Mouse (Mus musculus): ENCODE data around the gene Anks1b. TPM values are rescaled to one million over a fixed set of nuclear protein-coding genes. Genes with fewer than 3 reads are reported as not detected.

Anks1b gene
- total and polyA plus RNA-seq, 2 experiments from 2014 or later, result 105 to 342 TPM

- ATAC-seq (ENCODE audit: low FRiP score) (no peak), DNase-seq (ENCODE audit: low spot score) (no peak)
- Histone ChIP-seq H3K27me3 (ENCODE audit: insufficient read depth, low read length) (no peaks in the 10 kb centered on the region), H3K4me3 (ENCODE audit: low read depth, low read length) (no peak overlapping the region), H3K36me3 (ENCODE audit: insufficient read depth, low read length) (no peaks in the 10 kb centered on the region), H3K4me2 (ENCODE audit: low read depth, low read length, poor library complexity, severe bottlenecking) (no peak overlapping the region), H3K9me3 (ENCODE audit: low read length) (no peaks in the 10 kb centered on the region), H3K4me1 (ENCODE audit: insufficient read depth, low read length) (no peaks in the 10 kb centered on the region), H3K9ac (replicated peaks; ENCODE audit: low read length, poor library complexity, severe bottlenecking) (no peak overlapping the region), H3K27ac (ENCODE audit: low read depth, low read length) (no peak overlapping the region)
- TF ChIP-seq CTCF (IDR thresholded peaks at IDR 0.05), result no peak
- WGBS, result 91% methylated on average over 6 of the region's 6 CpGs
These were observed 336.7 kb downstream of the Anks1b start for GRCm38 (mm10) chr10:90210044-90210443.

- DNase-seq (ENCODE audit: low spot score), result no peak
- Histone ChIP-seq H3K4me2 (ENCODE audit: low read depth, low read length, poor library complexity, severe bottlenecking) (no peak overlapping the region), H3K9ac (replicated peaks; ENCODE audit: low read length, poor library complexity, severe bottlenecking) (no peak overlapping the region), H3K4me1 (ENCODE audit: insufficient read depth, low read length) (no peaks in the 10 kb centered on the region), H3K27ac (ENCODE audit: low read depth, low read length) (no peak overlapping the region), H3K36me3 (ENCODE audit: insufficient read depth, low read length) (no peaks in the 10 kb centered on the region), H3K27me3 (ENCODE audit: insufficient read depth, low read length) (no peaks in the 10 kb centered on the region), H3K4me3 (ENCODE audit: low read depth, low read length) (no peak overlapping the region), H3K9me3 (ENCODE audit: low read length) (no peaks in the 10 kb centered on the region)
- WGBS, result 68% methylated on average over 3 of the region's 3 CpGs
- no peak for ATAC-seq (ENCODE audit: low FRiP score)
- no peak for TF ChIP-seq CTCF (IDR thresholded peaks at IDR 0.05)
These were observed 347.2 kb downstream of the Anks1b start for GRCm38 (mm10) chr10:90220470-90220869.

- no peak for DNase-seq (ENCODE audit: low spot score)
- ATAC-seq (ENCODE audit: low FRiP score), result no peak
These were observed 349.6 kb downstream of the Anks1b start for GRCm38 (mm10) chr10:90222793-90223495.

GRCm38 (mm10) chr10:90235273-90235672 is 362.0 kb downstream of the Anks1b start:
- TF ChIP-seq CTCF (IDR thresholded peaks at IDR 0.05), result peak; percentile 44
- no peak overlapping the region for H3K4me2 ChIP-seq (ENCODE audit: low read depth, low read length, poor library complexity, severe bottlenecking)
- ATAC-seq (ENCODE audit: low FRiP score) (no peak), DNase-seq (ENCODE audit: low spot score) (no peak)
- 82% methylated on average over 3 of the region's 3 CpGs for WGBS
- no peak overlapping the region for H3K27ac ChIP-seq (ENCODE audit: low read depth, low read length)
- no peaks in the 10 kb centered on the region for H3K36me3 ChIP-seq (ENCODE audit: insufficient read depth, low read length)
- H3K9me3 ChIP-seq (ENCODE audit: low read length), result no peaks in the 10 kb centered on the region
- H3K4me3 ChIP-seq (ENCODE audit: low read depth, low read length), result no peak overlapping the region
- no peak overlapping the region for H3K9ac ChIP-seq (replicated peaks; ENCODE audit: low read length, poor library complexity, severe bottlenecking)
- H3K27me3 ChIP-seq (ENCODE audit: insufficient read depth, low read length), result no peaks in the 10 kb centered on the region
- H3K4me1 ChIP-seq (ENCODE audit: insufficient read depth, low read length), result no peaks in the 10 kb centered on the region

More at GRCm38 (mm10) chr10:90222793-90223495, 349.6 kb downstream of the Anks1b start:
- no peak overlapping the region for H3K4me3 ChIP-seq (ENCODE audit: low read depth, low read length)
- TF ChIP-seq CTCF (IDR thresholded peaks at IDR 0.05), result no peak
- H3K36me3 ChIP-seq (ENCODE audit: insufficient read depth, low read length), result no peaks in the 10 kb centered on the region
- 84% methylated on average over 3 of the region's 3 CpGs for WGBS
- no peak overlapping the region for H3K4me2 ChIP-seq (ENCODE audit: low read depth, low read length, poor library complexity, severe bottlenecking)
- no peaks in the 10 kb centered on the region for H3K27me3 ChIP-seq (ENCODE audit: insufficient read depth, low read length)
- no peaks in the 10 kb centered on the region for H3K9me3 ChIP-seq (ENCODE audit: low read length)
- no peaks in the 10 kb centered on the region for H3K4me1 ChIP-seq (ENCODE audit: insufficient read depth, low read length)
- H3K9ac ChIP-seq (replicated peaks; ENCODE audit: low read length, poor library complexity, severe bottlenecking), result no peak overlapping the region
- H3K27ac ChIP-seq (ENCODE audit: low read depth, low read length), result no peak overlapping the region

- ATAC-seq (ENCODE audit: low FRiP score), result no peak
- 96% methylated on average over 3 of the region's 3 CpGs for WGBS
- H3K36me3 ChIP-seq (ENCODE audit: insufficient read depth, low read length), result no peaks in the 10 kb centered on the region
- H3K4me1 ChIP-seq (ENCODE audit: insufficient read depth, low read length), result no peaks in the 10 kb centered on the region
- no peak overlapping the region for H3K4me3 ChIP-seq (ENCODE audit: low read depth, low read length)
- H3K27me3 ChIP-seq (ENCODE audit: insufficient read depth, low read length), result no peaks in the 10 kb centered on the region
- no peak for TF ChIP-seq CTCF (IDR thresholded peaks at IDR 0.05)
- no peak for DNase-seq (ENCODE audit: low spot score)
- no peaks in the 10 kb centered on the region for H3K9me3 ChIP-seq (ENCODE audit: low read length)
- no peak overlapping the region for H3K27ac ChIP-seq (ENCODE audit: low read depth, low read length)
- H3K4me2 ChIP-seq (ENCODE audit: low read depth, low read length, poor library complexity, severe bottlenecking), result no peak overlapping the region
- no peak overlapping the region for H3K9ac ChIP-seq (replicated peaks; ENCODE audit: low read length, poor library complexity, severe bottlenecking)
These were observed 364.0 kb downstream of the Anks1b start for GRCm38 (mm10) chr10:90237290-90237689.

- 50% methylated on average over 3 of the region's 3 CpGs for WGBS
- Histone ChIP-seq H3K4me3 (ENCODE audit: low read depth, low read length) (no peak overlapping the region), H3K27me3 (ENCODE audit: insufficient read depth, low read length) (no peaks in the 10 kb centered on the region), H3K4me1 (ENCODE audit: insufficient read depth, low read length) (no peaks in the 10 kb centered on the region), H3K9me3 (ENCODE audit: low read length) (no peaks in the 10 kb centered on the region), H3K36me3 (ENCODE audit: insufficient read depth, low read length) (no peaks in the 10 kb centered on the region), H3K27ac (ENCODE audit: low read depth, low read length) (no peak overlapping the region), H3K4me2 (ENCODE audit: low read depth, low read length, poor library complexity, severe bottlenecking) (no peak overlapping the region), H3K9ac (replicated peaks; ENCODE audit: low read length, poor library complexity, severe bottlenecking) (no peak overlapping the region)
- no peak for DNase-seq (ENCODE audit: low spot score)
- no peak for ATAC-seq (ENCODE audit: low FRiP score)
- TF ChIP-seq CTCF (IDR thresholded peaks at IDR 0.05), result no peak
These were observed 385.8 kb downstream of the Anks1b start for GRCm38 (mm10) chr10:90258944-90259714.

Measured in midbrain, postnatal 0 days (tissue).